Mouse (Mus musculus): Measurements from ENCODE around the gene Pou3f1. TPM values are rescaled to one million over a fixed set of nuclear protein-coding genes. Genes with fewer than 3 reads are reported as not detected.

Pou3f1 gene
- polyA plus RNA-seq, 1 experiment, result 0.02 TPM

DNA sequence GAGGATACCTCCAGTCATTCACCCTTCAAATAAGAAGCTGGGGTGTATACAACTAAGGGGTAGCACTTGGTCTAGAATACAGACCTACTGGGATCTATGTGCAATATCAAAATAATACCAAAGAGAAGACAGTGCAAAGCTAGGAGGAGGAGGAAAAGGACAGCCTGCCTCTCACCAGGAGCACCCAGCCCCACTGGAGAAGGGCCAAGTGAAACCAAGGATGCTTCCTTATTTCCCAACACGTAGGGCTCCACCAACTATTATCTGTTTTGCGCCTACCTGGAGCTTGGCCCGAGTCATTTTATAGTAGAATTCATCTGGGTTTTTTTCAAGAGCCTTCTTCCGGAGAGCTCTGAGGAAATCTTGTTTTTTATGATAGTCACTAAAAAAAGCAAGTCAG is 26.9 kb downstream of the Pou3f1 start:
- H3K27ac ChIP-seq (ENCODE audit: insufficient read depth, low read length), result no peak overlapping the region
- no peaks in the 10 kb centered on the region for H3K27me3 ChIP-seq (ENCODE audit: control insufficient read depth, insufficient read depth, low read length)
- TF ChIP-seq POLR2A (IDR thresholded peaks at IDR 0.05; ENCODE audit: low read depth, low read length), result no peak
- no peak for TF ChIP-seq CTCF (IDR thresholded peaks at IDR 0.05; ENCODE audit: extremely low read depth, insufficient read depth, insufficient read length, insufficient replicate concordance)
- no peak overlapping the region for H3K4me3 ChIP-seq (ENCODE audit: extremely low read depth, insufficient read depth, insufficient read length)
- WGBS, result 82% methylated on average over 4 of the region's 4 CpGs
- no peak for DNase-seq (ENCODE audit: low read depth in 1 of 2, low spot score in 2 of 2)
- no peaks in the 10 kb centered on the region for H3K4me1 ChIP-seq (ENCODE audit: control insufficient read depth, insufficient read depth, insufficient read length)
- peaks cover 19% of the 10 kb centered on the region for H3K36me3 ChIP-seq (ENCODE audit: control insufficient read depth, insufficient read depth, low read length)

DNA sequence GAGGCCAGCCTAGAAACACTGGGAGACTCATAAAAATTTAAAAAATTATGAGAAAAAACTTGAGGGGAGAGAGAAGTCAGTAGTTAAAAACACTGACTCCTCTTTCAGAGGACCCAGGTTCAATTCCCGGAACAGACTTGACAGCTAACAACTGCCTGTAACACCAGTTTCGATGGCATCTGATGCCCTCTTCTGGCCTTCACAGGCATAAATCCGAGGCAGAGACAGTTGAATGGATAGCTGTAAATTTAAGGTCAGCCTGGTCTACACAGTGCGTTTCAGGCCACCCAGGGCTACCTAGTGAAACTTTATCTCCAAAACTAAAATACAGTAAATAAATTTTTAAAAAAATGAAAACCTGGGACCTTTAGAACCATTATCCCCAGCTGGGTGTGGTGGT is 28.4 kb downstream of the Pou3f1 start:
- TF ChIP-seq CTCF (IDR thresholded peaks at IDR 0.05; ENCODE audit: extremely low read depth, insufficient read depth, insufficient read length, insufficient replicate concordance) (no peak), POLR2A (IDR thresholded peaks at IDR 0.05; ENCODE audit: low read depth, low read length) (no peak)
- WGBS, result 80% methylated on average over 4 of the region's 4 CpGs
- H3K36me3 ChIP-seq (ENCODE audit: control insufficient read depth, insufficient read depth, low read length), result peaks cover 14% of the 10 kb centered on the region
- no peak overlapping the region for H3K27ac ChIP-seq (ENCODE audit: insufficient read depth, low read length)
- no peak for DNase-seq (ENCODE audit: low read depth in 1 of 2, low spot score in 2 of 2)
- no peak overlapping the region for H3K4me3 ChIP-seq (ENCODE audit: extremely low read depth, insufficient read depth, insufficient read length)
- H3K27me3 ChIP-seq (ENCODE audit: control insufficient read depth, insufficient read depth, low read length), result no peaks in the 10 kb centered on the region
- H3K4me1 ChIP-seq (ENCODE audit: control insufficient read depth, insufficient read depth, insufficient read length), result no peaks in the 10 kb centered on the region

DNA sequence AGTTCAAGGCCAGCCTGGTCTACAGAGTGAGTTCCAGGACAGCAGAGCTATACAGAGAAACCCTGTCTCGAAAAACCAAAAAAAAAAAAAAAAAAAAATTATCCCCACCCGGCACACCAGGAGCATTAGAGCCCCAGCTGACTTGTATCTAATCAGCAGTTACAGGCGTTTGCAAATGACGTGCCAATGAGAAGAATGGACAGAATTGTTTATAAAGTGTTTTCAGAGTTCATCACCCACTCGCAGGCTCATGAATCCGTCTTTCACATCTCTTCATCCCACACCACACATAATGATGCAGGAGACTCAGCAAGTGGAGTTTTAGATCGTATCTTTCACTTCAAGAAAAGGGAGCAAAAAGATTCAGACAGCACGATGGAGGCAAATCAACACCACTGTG is 28.8 kb downstream of the Pou3f1 start:
- Histone ChIP-seq H3K27ac (ENCODE audit: insufficient read depth, low read length) (no peak overlapping the region), H3K4me3 (ENCODE audit: extremely low read depth, insufficient read depth, insufficient read length) (no peak overlapping the region), H3K4me1 (ENCODE audit: control insufficient read depth, insufficient read depth, insufficient read length) (no peaks in the 10 kb centered on the region), H3K27me3 (ENCODE audit: control insufficient read depth, insufficient read depth, low read length) (no peaks in the 10 kb centered on the region), H3K36me3 (ENCODE audit: control insufficient read depth, insufficient read depth, low read length) (peaks cover 14% of the 10 kb centered on the region)
- WGBS, result 82% methylated on average over 8 of the region's 8 CpGs
- DNase-seq (ENCODE audit: low read depth in 1 of 2, low spot score in 2 of 2), result no peak
- no peak for TF ChIP-seq POLR2A (IDR thresholded peaks at IDR 0.05; ENCODE audit: low read depth, low read length)

DNA sequence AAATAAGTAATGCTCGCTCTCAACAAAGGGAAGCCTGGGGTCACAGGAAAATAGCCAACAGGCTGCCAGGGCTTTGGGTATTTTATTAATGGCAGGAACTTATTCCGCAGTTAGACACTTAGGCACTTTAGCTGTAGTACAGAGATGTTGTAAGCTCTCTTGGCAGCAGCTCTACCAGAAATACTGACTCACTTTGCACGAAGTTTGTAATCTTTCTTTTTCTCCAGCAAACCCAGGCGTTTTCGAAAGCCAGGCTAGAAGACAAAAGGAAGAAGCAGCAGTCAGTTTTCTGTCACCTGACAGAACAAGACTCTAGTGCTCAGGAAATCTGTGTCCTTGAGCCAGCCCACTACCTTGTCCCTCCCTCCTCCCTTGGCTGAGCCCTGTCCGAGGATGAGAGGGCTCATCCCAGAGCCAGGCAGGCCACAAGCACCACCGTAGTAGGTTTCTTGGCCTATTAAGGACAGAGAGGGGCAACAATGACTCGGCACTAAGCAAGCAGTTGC is 29.3 kb downstream of the Pou3f1 start:
- no peaks in the 10 kb centered on the region for H3K4me1 ChIP-seq (ENCODE audit: control insufficient read depth, insufficient read depth, insufficient read length)
- no peak for DNase-seq (ENCODE audit: low read depth in 1 of 2, low spot score in 2 of 2)
- TF ChIP-seq CTCF (IDR thresholded peaks at IDR 0.05; ENCODE audit: extremely low read depth, insufficient read depth, insufficient read length, insufficient replicate concordance), result no peak
- TF ChIP-seq POLR2A (IDR thresholded peaks at IDR 0.05; ENCODE audit: low read depth, low read length), result no peak
- H3K27ac ChIP-seq (ENCODE audit: insufficient read depth, low read length), result no peak overlapping the region
- 75% methylated on average over 8 of the region's 8 CpGs for WGBS
- no peak overlapping the region for H3K4me3 ChIP-seq (ENCODE audit: extremely low read depth, insufficient read depth, insufficient read length)
- H3K36me3 ChIP-seq (ENCODE audit: control insufficient read depth, insufficient read depth, low read length), result peaks cover 13% of the 10 kb centered on the region
- no peaks in the 10 kb centered on the region for H3K27me3 ChIP-seq (ENCODE audit: control insufficient read depth, insufficient read depth, low read length)

DNA sequence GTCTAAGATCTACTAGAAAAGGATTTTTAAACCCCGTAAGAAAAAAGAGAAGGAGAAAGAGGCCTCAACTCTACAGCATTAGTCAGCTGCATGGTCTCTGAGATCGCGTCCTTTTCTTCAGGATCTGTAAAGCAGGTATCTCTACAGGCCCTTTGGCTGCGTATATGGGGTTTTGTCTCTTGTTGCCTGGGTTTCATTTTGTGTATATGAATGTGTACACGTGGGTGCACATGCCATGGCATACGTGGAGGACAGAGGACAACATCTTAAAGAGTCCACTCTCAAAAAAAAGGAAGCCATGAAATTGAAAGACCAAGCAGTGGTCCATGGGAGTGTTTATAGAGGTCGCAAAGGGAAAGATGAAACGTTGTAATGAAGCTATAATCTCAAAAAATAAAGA is 34.8 kb downstream of the Pou3f1 start:
- 72% methylated on average over 8 of the region's 8 CpGs for WGBS
- peaks cover 2% of the 10 kb centered on the region; the same call in 1 of the 2 replicates for H3K4me1 ChIP-seq (ENCODE audit: control insufficient read depth, insufficient read depth, insufficient read length)

DNA sequence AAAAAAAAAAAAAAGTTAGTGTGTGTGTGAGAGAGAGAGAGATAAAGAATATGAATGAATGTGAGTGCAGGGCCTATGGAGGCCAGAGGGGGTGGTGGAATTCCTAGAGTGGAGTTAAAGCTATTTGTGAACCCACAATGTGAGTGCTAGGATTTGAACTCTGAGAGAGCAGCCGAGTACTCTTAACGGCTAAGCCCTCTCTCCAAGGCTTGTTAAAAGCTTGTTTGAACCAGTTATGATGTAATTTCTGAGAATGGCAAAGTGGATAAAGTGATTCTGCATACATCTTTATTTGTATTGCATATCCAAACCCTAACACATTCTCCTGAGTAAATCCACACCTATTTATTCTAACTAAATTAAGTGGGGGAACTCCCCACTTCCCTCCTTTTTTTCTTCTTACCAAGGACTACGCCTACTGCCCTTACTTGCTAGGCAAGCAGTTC is 35.8 kb downstream of the Pou3f1 start:
- Histone ChIP-seq H3K27me3 (ENCODE audit: control insufficient read depth, insufficient read depth, low read length) (no peaks in the 10 kb centered on the region), H3K27ac (ENCODE audit: insufficient read depth, low read length) (no peak overlapping the region), H3K4me1 (ENCODE audit: control insufficient read depth, insufficient read depth, insufficient read length) (peaks cover 2% of the 10 kb centered on the region; the same call in 1 of the 2 replicates), H3K36me3 (ENCODE audit: control insufficient read depth, insufficient read depth, low read length) (no peaks in the 10 kb centered on the region), H3K4me3 (ENCODE audit: extremely low read depth, insufficient read depth, insufficient read length) (no peak overlapping the region)
- TF ChIP-seq POLR2A (IDR thresholded peaks at IDR 0.05; ENCODE audit: low read depth, low read length), result no peak
- TF ChIP-seq CTCF (IDR thresholded peaks at IDR 0.05; ENCODE audit: extremely low read depth, insufficient read depth, insufficient read length, insufficient replicate concordance), result no peak
- no peak for DNase-seq (ENCODE audit: low read depth in 1 of 2, low spot score in 2 of 2)
- 64% methylated on average over 3 of the region's 3 CpGs for WGBS

More for the DNA sequence above, 34.8 kb downstream of the Pou3f1 start:
- H3K27ac ChIP-seq (ENCODE audit: insufficient read depth, low read length), result no peak overlapping the region
- TF ChIP-seq CTCF (IDR thresholded peaks at IDR 0.05; ENCODE audit: extremely low read depth, insufficient read depth, insufficient read length, insufficient replicate concordance), result no peak
- TF ChIP-seq POLR2A (IDR thresholded peaks at IDR 0.05; ENCODE audit: low read depth, low read length), result no peak
- H3K36me3 ChIP-seq (ENCODE audit: control insufficient read depth, insufficient read depth, low read length), result no peaks in the 10 kb centered on the region
- no peaks in the 10 kb centered on the region for H3K27me3 ChIP-seq (ENCODE audit: control insufficient read depth, insufficient read depth, low read length)
- no peak for DNase-seq (ENCODE audit: low read depth in 1 of 2, low spot score in 2 of 2)
- H3K4me3 ChIP-seq (ENCODE audit: extremely low read depth, insufficient read depth, insufficient read length), result no peak overlapping the region

DNA sequence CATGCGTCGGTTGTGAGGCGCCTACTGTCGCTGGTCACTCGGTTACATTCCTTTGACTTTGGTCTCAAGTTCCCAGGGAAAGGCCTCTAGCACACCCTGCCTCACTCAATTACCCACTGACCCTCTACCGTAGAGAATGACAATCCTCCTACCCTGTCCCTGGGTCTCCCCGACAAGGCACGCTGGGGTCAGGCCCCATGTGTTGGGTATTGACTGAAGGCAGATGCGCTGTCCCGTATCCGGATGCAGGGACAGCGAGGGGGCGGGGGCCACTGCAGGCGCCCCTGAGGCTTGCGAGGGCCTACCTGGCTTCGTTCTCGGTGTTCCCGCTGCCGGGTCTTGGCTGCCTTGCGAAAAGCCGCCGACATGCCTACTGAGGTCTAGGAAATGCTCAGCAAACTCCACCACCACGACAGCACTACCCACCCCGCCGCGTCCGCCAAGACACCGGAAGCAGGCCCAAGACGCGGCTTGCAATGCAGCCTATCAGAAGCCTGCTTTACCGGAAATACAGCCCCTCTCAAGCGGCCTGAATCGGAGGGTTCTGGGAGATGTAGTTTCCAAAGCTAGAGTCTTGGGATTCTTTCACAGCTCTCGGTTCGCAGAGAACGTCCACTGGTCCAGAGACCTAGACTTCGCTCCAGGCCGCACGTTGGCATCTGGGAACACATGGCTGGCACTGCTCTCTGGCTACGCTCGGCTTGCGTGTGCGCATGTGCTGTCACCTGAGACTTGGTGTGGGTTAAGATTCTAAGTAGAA is 36.7 kb downstream of the Pou3f1 start, which contains the start of gene Utp11:
Gene Utp11, minus strand, starts transcription at position 466 of the 760 bp plus-strand sequence.
- Histone ChIP-seq H3K27me3 (ENCODE audit: control insufficient read depth, insufficient read depth, low read length) (no peaks in the 10 kb centered on the region), H3K4me3 (ENCODE audit: extremely low read depth, insufficient read depth, insufficient read length) (peak within 1 kb of the TSS; percentile 64), H3K36me3 (ENCODE audit: control insufficient read depth, insufficient read depth, low read length) (no peaks in the 10 kb centered on the region), H3K27ac (ENCODE audit: insufficient read depth, low read length) (peak within 1 kb of the TSS; percentile 31), H3K4me1 (ENCODE audit: control insufficient read depth, insufficient read depth, insufficient read length) (peaks cover 2% of the 10 kb centered on the region; the same call in 1 of the 2 replicates)
- 2% methylated on average over 43 of the region's 43 CpGs for WGBS
- TF ChIP-seq CTCF (IDR thresholded peaks at IDR 0.05; ENCODE audit: extremely low read depth, insufficient read depth, insufficient read length, insufficient replicate concordance) (no peak), POLR2A (IDR thresholded peaks at IDR 0.05; ENCODE audit: low read depth, low read length) (no peak)
- DNase-seq (ENCODE audit: low read depth in 1 of 2, low spot score in 2 of 2), result peak; percentile 77 to 81
